Mouse (Mus musculus): ENCODE data around the gene Rap2b. TPM values are rescaled to one million over a fixed set of nuclear protein-coding genes. Genes with fewer than 3 reads are reported as not detected.

Gene Rap2b
- total RNA-seq (2017): 7.6 and 11.1 TPM in 2 replicates

GRCm38 (mm10) chr3:61361338-61361737, at the start of gene Rap2b:
Gene Rap2b, plus strand, starts transcription at chr3:61361638.
- no peak for ATAC-seq (replicated peaks in 1 of 2; ENCODE audit: insufficient read depth in 1 of 2, low FRiP score in 2 of 2, low TSS enrichment in 1 of 2, low read depth in 1 of 2, poor library complexity in 2 of 2, severe bottlenecking in 2 of 2)

- no peak for ATAC-seq (replicated peaks in 1 of 2; ENCODE audit: insufficient read depth in 1 of 2, low FRiP score in 2 of 2, low TSS enrichment in 1 of 2, low read depth in 1 of 2, poor library complexity in 2 of 2, severe bottlenecking in 2 of 2)
Measured at GRCm38 (mm10) chr3:61315002-61315401, 46.4 kb upstream of the Rap2b start.

DNA sequence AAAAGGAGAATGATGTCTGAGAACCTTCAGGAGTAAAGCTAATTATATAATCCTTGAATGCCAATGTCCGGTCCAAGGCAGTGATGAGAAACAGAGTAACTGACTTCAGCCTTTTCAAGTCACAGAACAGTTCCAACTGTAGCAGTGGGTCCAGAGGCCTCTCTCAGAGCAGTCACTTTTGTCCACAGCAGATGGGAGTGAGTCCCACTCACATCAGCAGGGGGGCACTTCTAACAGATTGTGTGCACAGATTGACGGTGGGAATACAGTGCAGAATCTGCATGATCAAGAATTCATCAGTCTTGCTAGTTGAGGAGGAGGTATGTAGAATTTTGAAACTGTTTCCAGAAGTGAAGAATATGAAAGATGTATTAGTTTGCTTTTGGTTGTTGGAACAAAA, 41.4 kb upstream of the Rap2b start:
- ATAC-seq (replicated peaks in 1 of 2; ENCODE audit: insufficient read depth in 1 of 2, low FRiP score in 2 of 2, low TSS enrichment in 1 of 2, low read depth in 1 of 2, poor library complexity in 2 of 2, severe bottlenecking in 2 of 2): no peak

DNA sequence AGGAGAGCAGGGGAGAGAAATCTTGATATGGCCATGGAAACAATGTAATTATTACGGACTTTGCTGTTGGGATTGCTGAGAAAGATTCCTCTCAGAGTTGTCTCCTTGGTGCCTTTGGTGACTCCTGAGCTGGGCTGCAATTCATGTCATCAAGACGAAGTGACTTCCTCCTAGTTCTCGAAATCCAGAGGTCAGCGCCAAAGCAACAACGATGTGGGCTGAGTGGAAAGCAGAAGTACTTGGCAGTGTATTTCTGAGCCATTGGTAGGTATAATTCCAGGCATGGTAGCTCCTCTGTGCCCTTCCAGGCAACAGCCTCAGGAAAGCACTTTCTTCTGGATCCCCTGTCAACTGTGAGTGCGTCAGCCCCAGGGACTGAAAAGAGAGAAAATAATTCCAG, 39.8 kb upstream of the Rap2b start:
- ATAC-seq (replicated peaks in 1 of 2; ENCODE audit: insufficient read depth in 1 of 2, low FRiP score in 2 of 2, low TSS enrichment in 1 of 2, low read depth in 1 of 2, poor library complexity in 2 of 2, severe bottlenecking in 2 of 2): peak; percentile 97 to 98

DNA sequence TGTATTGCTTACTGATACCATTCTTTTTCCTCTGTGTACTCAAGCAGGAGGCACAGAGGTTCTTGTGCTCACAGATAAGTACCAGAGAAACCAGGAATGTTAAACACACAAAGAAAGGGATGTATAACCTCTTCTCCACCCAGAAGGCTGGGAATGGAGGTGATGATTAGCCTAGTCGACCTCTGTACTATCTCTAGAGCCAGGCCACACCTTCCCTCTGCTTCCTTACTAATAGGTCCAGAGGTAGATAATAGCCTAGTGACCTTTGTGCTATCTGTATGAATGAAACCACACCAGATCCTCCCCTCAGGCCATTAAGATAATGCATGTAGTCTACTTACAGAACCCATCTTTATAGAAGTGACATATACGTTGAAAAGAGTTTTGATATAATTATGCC, 25.2 kb upstream of the Rap2b start:
- no peak for ATAC-seq (replicated peaks in 1 of 2; ENCODE audit: insufficient read depth in 1 of 2, low FRiP score in 2 of 2, low TSS enrichment in 1 of 2, low read depth in 1 of 2, poor library complexity in 2 of 2, severe bottlenecking in 2 of 2)

DNA sequence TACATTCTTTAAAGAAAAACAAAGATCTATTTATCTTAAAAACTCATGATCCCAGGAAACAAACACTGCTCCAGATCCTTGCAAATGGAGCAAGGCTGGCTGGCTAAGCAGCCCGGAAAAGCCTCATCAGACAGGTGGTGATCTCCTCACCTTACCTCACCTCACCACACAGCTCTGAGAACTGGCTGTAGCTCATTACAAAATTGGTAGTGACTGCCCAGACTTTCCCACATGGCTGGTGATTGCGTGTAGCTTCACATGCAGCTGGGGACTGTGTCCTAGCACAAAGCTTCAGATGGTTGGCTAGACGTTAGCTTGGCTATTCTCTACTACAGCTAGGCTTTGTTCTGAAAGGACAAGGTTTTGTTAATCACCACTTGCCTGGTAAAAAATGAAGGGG, 24.2 kb upstream of the Rap2b start:
- no peak for ATAC-seq (replicated peaks in 1 of 2; ENCODE audit: insufficient read depth in 1 of 2, low FRiP score in 2 of 2, low TSS enrichment in 1 of 2, low read depth in 1 of 2, poor library complexity in 2 of 2, severe bottlenecking in 2 of 2)

DNA sequence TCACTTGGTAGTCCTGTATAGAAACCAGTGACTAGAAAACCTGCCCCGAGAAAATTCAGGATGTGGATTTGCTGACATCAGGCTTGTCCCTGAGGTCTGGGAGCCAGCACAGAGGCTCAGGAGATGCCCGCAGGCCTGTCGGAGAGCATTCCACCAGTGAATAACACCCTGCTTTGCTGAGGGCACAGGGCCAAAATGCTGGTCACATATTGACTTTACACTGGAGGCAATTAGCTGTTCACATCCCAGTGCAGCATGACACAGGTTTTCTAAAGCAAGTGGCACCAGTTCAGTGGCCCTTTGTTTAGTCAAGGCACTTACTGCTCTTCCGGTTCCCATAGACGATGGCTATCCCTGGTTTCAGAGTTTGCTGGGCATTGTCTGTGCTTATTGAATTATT, 21.1 kb upstream of the Rap2b start:
- no peak for ATAC-seq (replicated peaks in 1 of 2; ENCODE audit: insufficient read depth in 1 of 2, low FRiP score in 2 of 2, low TSS enrichment in 1 of 2, low read depth in 1 of 2, poor library complexity in 2 of 2, severe bottlenecking in 2 of 2)

DNA sequence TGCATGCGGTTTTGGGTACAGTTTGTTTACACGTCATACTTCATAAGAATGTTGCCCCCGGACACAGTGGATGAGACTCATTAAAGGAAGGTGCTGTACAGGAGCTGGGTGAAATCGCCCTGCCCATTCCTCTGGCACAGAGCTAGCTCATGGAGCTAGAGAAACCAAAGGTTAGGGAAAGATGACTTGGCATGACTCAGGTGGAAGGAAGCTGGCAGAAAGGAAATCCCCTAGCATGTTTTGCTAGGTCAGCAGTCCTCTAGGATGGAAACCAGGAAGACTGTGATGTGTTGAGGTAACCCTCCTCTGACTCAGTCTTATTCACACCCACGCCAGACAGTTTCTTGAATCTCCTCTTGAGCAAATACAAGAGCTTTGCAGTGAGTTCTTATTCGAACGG, 17.4 kb upstream of the Rap2b start:
- peak in 1 of 2 experiments; percentile 45; a peak in 1 of 4 replicates for ATAC-seq (replicated peaks in 1 of 2; ENCODE audit: insufficient read depth in 1 of 2, low FRiP score in 2 of 2, low TSS enrichment in 1 of 2, low read depth in 1 of 2, poor library complexity in 2 of 2, severe bottlenecking in 2 of 2)

GRCm38 (mm10) chr3:61345636-61346035, 15.8 kb upstream of the Rap2b start:
- no peak for ATAC-seq (replicated peaks in 1 of 2; ENCODE audit: insufficient read depth in 1 of 2, low FRiP score in 2 of 2, low TSS enrichment in 1 of 2, low read depth in 1 of 2, poor library complexity in 2 of 2, severe bottlenecking in 2 of 2)

DNA sequence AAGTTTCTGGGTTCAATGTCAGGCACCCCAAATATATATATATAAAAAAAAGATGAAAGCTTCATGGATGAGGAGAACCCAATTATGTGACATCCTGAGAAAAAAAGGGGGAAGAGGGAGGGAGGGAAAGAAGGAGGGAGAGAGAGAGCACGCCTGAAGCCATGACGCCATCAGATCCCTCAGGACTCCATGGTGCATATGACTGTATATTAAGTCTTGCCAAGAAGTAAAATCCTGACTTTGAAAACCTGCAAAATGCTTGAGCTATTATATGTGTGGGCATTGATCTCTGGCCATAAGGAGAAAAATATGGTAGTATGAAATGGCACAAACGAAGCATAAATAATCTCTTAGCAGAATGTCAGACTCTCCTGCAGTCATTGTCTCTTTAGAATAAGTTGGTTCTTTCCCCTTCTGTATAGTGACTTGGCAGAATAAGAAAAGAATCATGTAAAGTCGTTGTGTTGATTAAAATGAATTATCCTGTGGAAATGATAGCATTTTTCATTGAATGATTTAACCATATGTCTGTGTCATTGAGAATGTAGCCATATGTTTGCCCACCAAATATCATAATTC, 13.3 kb upstream of the Rap2b start:
- no peak for ATAC-seq (replicated peaks in 1 of 2; ENCODE audit: insufficient read depth in 1 of 2, low FRiP score in 2 of 2, low TSS enrichment in 1 of 2, low read depth in 1 of 2, poor library complexity in 2 of 2, severe bottlenecking in 2 of 2)

- no peak for ATAC-seq (replicated peaks in 1 of 2; ENCODE audit: insufficient read depth in 1 of 2, low FRiP score in 2 of 2, low TSS enrichment in 1 of 2, low read depth in 1 of 2, poor library complexity in 2 of 2, severe bottlenecking in 2 of 2)
Measured at GRCm38 (mm10) chr3:61349433-61349832, 12.0 kb upstream of the Rap2b start.

DNA sequence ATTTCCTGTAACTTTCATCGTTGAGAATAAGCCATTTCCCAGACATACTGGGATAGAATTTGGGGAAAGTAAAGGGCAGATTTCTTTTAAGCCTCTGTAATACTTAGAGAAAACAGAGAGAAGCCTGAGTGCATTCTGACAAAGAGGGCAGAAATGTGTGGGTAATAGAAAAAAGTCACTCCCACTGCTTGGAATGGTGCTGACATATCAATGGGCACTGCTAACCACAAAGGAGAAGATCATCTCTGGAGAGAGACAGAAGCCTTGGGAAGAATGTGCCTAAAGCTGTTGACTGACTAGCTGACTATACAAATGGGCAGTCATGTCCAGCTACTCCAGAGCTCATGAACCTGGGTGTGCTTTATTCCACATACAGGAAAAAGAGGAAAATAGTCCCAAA, 6.0 kb upstream of the Rap2b start:
- ATAC-seq (replicated peaks in 1 of 2; ENCODE audit: insufficient read depth in 1 of 2, low FRiP score in 2 of 2, low TSS enrichment in 1 of 2, low read depth in 1 of 2, poor library complexity in 2 of 2, severe bottlenecking in 2 of 2): no peak

DNA sequence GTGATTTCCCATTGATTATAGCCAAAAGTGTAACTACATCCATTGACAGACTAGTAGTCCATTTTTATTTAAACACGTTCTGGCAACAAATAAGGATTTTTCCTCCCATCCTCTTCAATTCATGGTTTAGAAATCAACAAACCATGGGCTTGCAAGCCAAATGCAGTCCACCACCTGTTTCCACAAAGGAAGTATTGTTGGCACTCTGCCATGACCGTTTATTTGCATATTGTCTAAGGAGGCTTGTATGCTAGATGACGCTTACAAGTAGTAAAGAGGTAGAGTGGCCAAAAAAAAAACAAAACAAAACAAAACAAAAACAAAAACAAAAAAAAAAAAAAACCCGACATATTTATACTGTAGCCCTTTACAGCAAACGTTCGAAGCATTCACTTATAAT, 3.3 kb upstream of the Rap2b start:
- ATAC-seq (replicated peaks in 1 of 2; ENCODE audit: insufficient read depth in 1 of 2, low FRiP score in 2 of 2, low TSS enrichment in 1 of 2, low read depth in 1 of 2, poor library complexity in 2 of 2, severe bottlenecking in 2 of 2): peak; percentile 62 to 65

- ATAC-seq (replicated peaks in 1 of 2; ENCODE audit: insufficient read depth in 1 of 2, low FRiP score in 2 of 2, low TSS enrichment in 1 of 2, low read depth in 1 of 2, poor library complexity in 2 of 2, severe bottlenecking in 2 of 2): peak; percentile 24 to 27; a peak in 2 of 4 replicates
Measured at GRCm38 (mm10) chr3:61358756-61359293, 2.6 kb upstream of the Rap2b start.

- ATAC-seq (replicated peaks in 1 of 2; ENCODE audit: insufficient read depth in 1 of 2, low FRiP score in 2 of 2, low TSS enrichment in 1 of 2, low read depth in 1 of 2, poor library complexity in 2 of 2, severe bottlenecking in 2 of 2): no peak
Measured at GRCm38 (mm10) chr3:61362821-61363160, 1.4 kb downstream of the Rap2b start.

GRCm38 (mm10) chr3:61363161-61363988, 1.9 kb downstream of the Rap2b start:
- ATAC-seq (replicated peaks in 1 of 2; ENCODE audit: insufficient read depth in 1 of 2, low FRiP score in 2 of 2, low TSS enrichment in 1 of 2, low read depth in 1 of 2, poor library complexity in 2 of 2, severe bottlenecking in 2 of 2): peak; percentile 84

DNA sequence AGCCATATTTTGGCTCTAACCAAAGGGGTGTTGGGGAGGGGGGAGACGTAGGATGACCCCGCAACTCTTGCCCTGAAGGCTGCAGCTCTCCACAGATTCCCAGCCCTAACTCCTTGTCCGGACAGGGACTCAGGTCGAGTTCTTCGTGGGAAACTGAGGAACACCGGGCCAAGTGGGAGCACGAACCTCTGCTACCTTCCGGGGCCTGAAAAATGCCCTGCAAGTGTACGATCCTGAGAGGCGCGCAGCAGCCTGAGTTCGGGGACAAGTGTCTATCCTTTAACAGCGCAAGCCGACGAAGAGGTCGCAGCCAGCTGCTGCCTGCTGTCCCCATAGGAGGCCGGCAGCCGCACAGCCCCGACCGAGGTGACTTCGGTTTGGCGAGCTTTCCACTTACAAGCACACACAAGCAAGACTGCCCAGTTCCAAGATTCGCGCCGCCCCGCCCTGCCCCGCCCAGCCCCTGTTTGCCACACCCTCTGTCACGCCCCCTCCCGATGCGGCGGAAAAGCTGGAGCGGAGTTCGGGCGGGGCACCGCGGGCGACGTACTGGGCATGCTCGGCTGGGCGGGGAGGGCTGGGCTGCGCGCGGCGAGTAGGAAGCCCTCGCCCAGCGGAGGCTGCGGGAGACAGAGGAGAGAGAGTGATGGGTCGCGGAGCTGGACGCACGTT, 2.7 kb downstream of the Rap2b start:
- ATAC-seq (replicated peaks in 1 of 2; ENCODE audit: insufficient read depth in 1 of 2, low FRiP score in 2 of 2, low TSS enrichment in 1 of 2, low read depth in 1 of 2, poor library complexity in 2 of 2, severe bottlenecking in 2 of 2): peak; percentile 30 to 64

GRCm38 (mm10) chr3:61364661-61364977, 3.2 kb downstream of the Rap2b start:
- no peak for ATAC-seq (replicated peaks in 1 of 2; ENCODE audit: insufficient read depth in 1 of 2, low FRiP score in 2 of 2, low TSS enrichment in 1 of 2, low read depth in 1 of 2, poor library complexity in 2 of 2, severe bottlenecking in 2 of 2)
